In genomic region chr5:136396256-136396655, GRCm38 (mm10) we compare ENCODE assay signal across 12 mouse cellular contexts.
DNase-seq lines count a peak whose midpoint lies in the region; ATAC-seq and TF ChIP-seq lines count a peak whose summit lies in the region.
"Had no signal": no experiment of that assay in that cellular context is flagged by ENCODE, and none has a peak within 500 bp of the region (broad histone marks: within the 10 kb centered on the region; RNA-seq: fewer than 3 reads in every experiment).

No protein-coding gene starts in this region.

- no peak for TF ChIP-seq CTCF in kidney, postnatal 0 days (IDR thresholded peaks at IDR 0.05; ENCODE audit: low read depth)
- TF ChIP-seq CTCF in lung, embryonic 14.5 days (IDR thresholded peaks at IDR 0.05; ENCODE audit: low read depth): no peak

- no peak overlapping the region for H3K4me3 ChIP-seq in kidney, postnatal 0 days (replicated peaks; ENCODE audit: low read depth, low read length)
- H3K4me3 ChIP-seq in intestine, embryonic 14.5 days (ENCODE audit: low read depth, low read length): no peak overlapping the region
- no peak overlapping the region for H3K4me3 ChIP-seq in lung, embryonic 14.5 days (ENCODE audit: low read depth, low read length)
- H3K4me3 ChIP-seq in stomach, embryonic 16.5 days (replicated peaks; ENCODE audit: low read length): no peak overlapping the region
- H3K4me3 ChIP-seq: liver, embryonic 15.5 days; neural tube, embryonic 15.5 days had no signal

- peak; percentile 68; the same call in 1 of the 2 replicates for ATAC-seq in kidney, postnatal 0 days (replicated peaks; ENCODE audit: low FRiP score, low read depth)
- peak; percentile 55; the same call in 1 of the 2 replicates for ATAC-seq in intestine, embryonic 14.5 days (replicated peaks; ENCODE audit: low FRiP score, low TSS enrichment, low read depth)
- ATAC-seq in lung, embryonic 14.5 days (ENCODE audit: insufficient read depth): peak; percentile 39; the same call in 1 of the 2 replicates
- ATAC-seq in stomach, embryonic 16.5 days (ENCODE audit: insufficient read depth, low FRiP score): peak; percentile 73
- ATAC-seq: inflammation-experienced regulatory T-cells, adult 6 months; midbrain, embryonic 16.5 days had no signal

- no peak overlapping the region for H3K9ac ChIP-seq in kidney, postnatal 0 days (ENCODE audit: low read depth, low read length)
- no peak overlapping the region for H3K9ac ChIP-seq in intestine, embryonic 14.5 days (ENCODE audit: low read length)
- no peak overlapping the region for H3K9ac ChIP-seq in lung, embryonic 14.5 days
- H3K9ac ChIP-seq in stomach, embryonic 16.5 days (ENCODE audit: low read length): no peak overlapping the region
- H3K9ac ChIP-seq: liver, embryonic 15.5 days; neural tube, embryonic 15.5 days had no signal

- H3K4me2 ChIP-seq in kidney, postnatal 0 days (ENCODE audit: low read length): no peak overlapping the region
- no peak overlapping the region for H3K4me2 ChIP-seq in intestine, embryonic 14.5 days (ENCODE audit: low read length)
- H3K4me2 ChIP-seq in lung, embryonic 14.5 days: no peak overlapping the region
- H3K4me2 ChIP-seq in stomach, embryonic 16.5 days (ENCODE audit: low read depth, low read length): no peak overlapping the region
- H3K4me2 ChIP-seq: liver, embryonic 15.5 days; neural tube, embryonic 15.5 days had no signal

- H3K27ac ChIP-seq in kidney, postnatal 0 days: 0 out of 2 replicates have a peak overlapping the region, but pooled peaks have one; percentile 28
- no peak overlapping the region for H3K27ac ChIP-seq in intestine, embryonic 14.5 days (ENCODE audit: low read depth)
- H3K27ac ChIP-seq in lung, embryonic 14.5 days (ENCODE audit: low read depth): peak overlapping the region; percentile 10; the same call in 1 of the 2 replicates
- H3K27ac ChIP-seq in stomach, embryonic 16.5 days (ENCODE audit: low read length): no peak overlapping the region
- H3K27ac ChIP-seq: liver, embryonic 15.5 days; neural tube, embryonic 15.5 days had no signal

- 0 out of 2 replicates have a peak, but pooled peaks cover 7% of the 10 kb centered on the region for H3K4me1 ChIP-seq in kidney, postnatal 0 days (replicated peaks; ENCODE audit: insufficient read depth, low read length)
- peaks cover 6% of the 10 kb centered on the region; the same call in 1 of the 2 replicates for H3K4me1 ChIP-seq in intestine, embryonic 14.5 days (replicated peaks; ENCODE audit: control insufficient read depth, insufficient read depth, low read length)
- H3K4me1 ChIP-seq in lung, embryonic 14.5 days (ENCODE audit: insufficient read depth): peaks cover 3% of the 10 kb centered on the region; the same call in 1 of the 2 replicates
- H3K4me1 ChIP-seq in stomach, embryonic 16.5 days (ENCODE audit: control insufficient read depth, insufficient read depth, low read length): no peaks in the 10 kb centered on the region

- WGBS in kidney, postnatal 0 days: 58% methylated on average over 7 of the region's 7 CpGs
- 54% methylated on average over 7 of the region's 7 CpGs for WGBS in intestine, embryonic 14.5 days
- 59% methylated on average over 7 of the region's 7 CpGs for WGBS in lung, embryonic 14.5 days
- 57% methylated on average over 7 of the region's 7 CpGs for WGBS in stomach, embryonic 16.5 days

- no peak for DNase-seq in kidney, postnatal 0 days (ENCODE audit: low spot score)
- no peak for DNase-seq in kidney, adult 18-20 months
- DNase-seq in intestine, embryonic 14.5 days (ENCODE audit: low spot score): no peak
- DNase-seq in lung, embryonic 14.5 days: peak; percentile 28
- DNase-seq in left cerebral cortex, adult 18-20 months (ENCODE audit: low spot score in 2 of 2): no peak
- DNase-seq in thymus, postnatal 14 days: no peak

- H3K36me3 ChIP-seq in kidney, postnatal 0 days (ENCODE audit: insufficient read depth, low read length): 0 out of 2 replicates have a peak, but pooled peaks cover 7% of the 10 kb centered on the region
- H3K36me3 ChIP-seq in intestine, embryonic 14.5 days (ENCODE audit: control insufficient read depth, insufficient read depth, low read length): no peaks in the 10 kb centered on the region
- 0 out of 2 replicates have a peak, but pooled peaks cover 3% of the 10 kb centered on the region for H3K36me3 ChIP-seq in lung, embryonic 14.5 days (ENCODE audit: insufficient read depth)
- no peaks in the 10 kb centered on the region for H3K36me3 ChIP-seq in stomach, embryonic 16.5 days (ENCODE audit: control insufficient read depth, insufficient read depth, low read length)
- H3K36me3 ChIP-seq: G1E; liver, embryonic 15.5 days; neural tube, embryonic 15.5 days had no signal

- no peaks in the 10 kb centered on the region for H3K9me3 ChIP-seq in kidney, postnatal 0 days (replicated peaks; ENCODE audit: low read length)
- no peaks in the 10 kb centered on the region for H3K9me3 ChIP-seq in intestine, embryonic 14.5 days (ENCODE audit: control insufficient read depth, low read length)
- H3K9me3 ChIP-seq in lung, embryonic 14.5 days (ENCODE audit: low read depth, low read length): no peaks in the 10 kb centered on the region
- no peaks in the 10 kb centered on the region for H3K9me3 ChIP-seq in stomach, embryonic 16.5 days (replicated peaks; ENCODE audit: control insufficient read depth, low read length)
- H3K9me3 ChIP-seq: G1E; liver, embryonic 15.5 days; neural tube, embryonic 15.5 days had no signal

- H3K27me3 ChIP-seq in kidney, postnatal 0 days (ENCODE audit: insufficient read depth, low read length): no peaks in the 10 kb centered on the region
- no peaks in the 10 kb centered on the region for H3K27me3 ChIP-seq in intestine, embryonic 14.5 days (replicated peaks; ENCODE audit: control insufficient read depth, insufficient read depth, low read length)
- no peaks in the 10 kb centered on the region for H3K27me3 ChIP-seq in lung, embryonic 14.5 days (ENCODE audit: insufficient read depth, low read length)
- no peaks in the 10 kb centered on the region for H3K27me3 ChIP-seq in stomach, embryonic 16.5 days (ENCODE audit: control insufficient read depth, insufficient read depth, low read length)
- H3K27me3 ChIP-seq: liver, embryonic 15.5 days; neural tube, embryonic 15.5 days had no signal

Comparison
In these comparisons a context has a peak if more than half of its experiments do, and no peak if none do; other contexts are left out.
1. H3K27ac ChIP-seq: peak in kidney, postnatal 0 days (single experiment) and lung, embryonic 14.5 days (single experiment); none in intestine, embryonic 14.5 days (single experiment) and stomach, embryonic 16.5 days (single experiment).
2. Peak in every context shown above with its lines, with median percentiles within 50 percentile points of each other: ATAC-seq.